ENCODE assay signal across 27 mouse cellular contexts in genomic region chr11:4764476-4764875, GRCm38 (mm10). TPM values are rescaled to one million over a fixed set of nuclear protein-coding genes. Genes with fewer than 3 reads are reported as not detected.
DNase-seq lines count a peak whose midpoint lies in the region; ATAC-seq and TF ChIP-seq lines count a peak whose summit lies in the region.
"Had no signal": no experiment of that assay in that cellular context is flagged by ENCODE, and none has a peak within 500 bp of the region (broad histone marks: within the 10 kb centered on the region; RNA-seq: fewer than 3 reads in every experiment).

No protein-coding gene starts in this region.

- TF ChIP-seq CTCF in brain, embryonic 14.5 days (IDR thresholded peaks at IDR 0.05; ENCODE audit: borderline replicate concordance, extremely low read depth, insufficient read depth, insufficient read length): no peak

- DNase-seq in cerebellum, adult 18-20 months: peak; percentile 31 to 35
- no peak for DNase-seq in forebrain, embryonic 14.5 days (ENCODE audit: low spot score)
- peak; percentile 57 for DNase-seq in adrenal gland, adult 8-10 months
- DNase-seq in brain, embryonic 14.5 days (ENCODE audit: low read depth): peak; percentile 28
- no peak for DNase-seq in heart, postnatal 25 days (ENCODE audit: low spot score)
- DNase-seq: gastrocnemius, postnatal 10 days; heart, postnatal 10 days; kidney, adult 18-20 months; kidney, postnatal 4 days; lung, adult 18-20 months; lung, postnatal 14 days; midbrain, embryonic 14.5 days; thymus, postnatal 14 days had no signal

- no peak for TF ChIP-seq POLR2A in brain, embryonic 14.5 days (IDR thresholded peaks at IDR 0.05; ENCODE audit: borderline replicate concordance, extremely low read depth, insufficient read depth, insufficient read length, poor library complexity, severe bottlenecking)

- H3K4me3 ChIP-seq in forebrain, embryonic 15.5 days: no peak overlapping the region
- H3K4me3 ChIP-seq in forebrain, embryonic 14.5 days (ENCODE audit: low read depth, low read length): no peak overlapping the region
- H3K4me3 ChIP-seq: embryonic facial prominence, embryonic 15.5 days; heart, embryonic 12.5 days; limb, embryonic 13.5 days; liver, embryonic 12.5 days; megakaryocyte, embryonic 14.5 days; neural tube, embryonic 12.5 days had no signal

- H3K9me3 ChIP-seq in forebrain, embryonic 15.5 days: no peaks in the 10 kb centered on the region
- H3K9me3 ChIP-seq in forebrain, embryonic 14.5 days (replicated peaks; ENCODE audit: control insufficient read depth, low read length): no peaks in the 10 kb centered on the region
- H3K9me3 ChIP-seq: embryonic facial prominence, embryonic 15.5 days; heart, embryonic 12.5 days; limb, embryonic 13.5 days; liver, embryonic 12.5 days; megakaryocyte, embryonic 14.5 days; neural tube, embryonic 12.5 days had no signal

- 66% methylated on average over 5 of the region's 5 CpGs for WGBS in forebrain, embryonic 15.5 days
- 79% methylated on average over 5 of the region's 5 CpGs for WGBS in forebrain, embryonic 14.5 days

- no peak for ATAC-seq in cerebellum, adult (ENCODE audit: insufficient number of reproducible peaks, low FRiP score, low TSS enrichment)
- no peak for ATAC-seq in forebrain, embryonic 15.5 days (replicated peaks)
- no peak for ATAC-seq in forebrain, embryonic 14.5 days
- ATAC-seq: forebrain, embryonic 16.5 days; inflammation-experienced regulatory T-cells, adult 6 months; liver, embryonic 12.5 days had no signal

- intact Hi-C loops in heart, postnatal 25 days (cut with DNase I): no loop called here

- H3K36me3 ChIP-seq in forebrain, embryonic 15.5 days: no peaks in the 10 kb centered on the region
- peaks cover 19% of the 10 kb centered on the region for H3K36me3 ChIP-seq in forebrain, embryonic 14.5 days (ENCODE audit: control insufficient read depth, insufficient read depth, low read length)

- H3K4me2 ChIP-seq in forebrain, embryonic 15.5 days (replicated peaks): no peak overlapping the region
- H3K4me2 ChIP-seq in forebrain, embryonic 14.5 days (ENCODE audit: low read length): no peak overlapping the region
- H3K4me2 ChIP-seq: embryonic facial prominence, embryonic 15.5 days; heart, embryonic 12.5 days; hindbrain, embryonic 14.5 days; limb, embryonic 13.5 days; liver, embryonic 12.5 days; neural tube, embryonic 12.5 days had no signal

- H3K27ac ChIP-seq in forebrain, embryonic 15.5 days (replicated peaks): 0 out of 2 replicates have a peak overlapping the region, but pooled peaks have one; percentile 11
- H3K27ac ChIP-seq in forebrain, embryonic 14.5 days (ENCODE audit: low read depth, low read length): no peak overlapping the region
- H3K27ac ChIP-seq: embryonic facial prominence, embryonic 15.5 days; hindbrain, embryonic 14.5 days; limb, embryonic 13.5 days; liver, embryonic 12.5 days; neural tube, embryonic 12.5 days had no signal

- peaks cover 33% of the 10 kb centered on the region for H3K4me1 ChIP-seq in forebrain, embryonic 15.5 days
- H3K4me1 ChIP-seq in forebrain, embryonic 14.5 days (ENCODE audit: control insufficient read depth, insufficient read depth, low read length): peaks cover 5% of the 10 kb centered on the region; the same call in 1 of the 2 replicates
- H3K4me1 ChIP-seq: limb, embryonic 13.5 days; liver, embryonic 12.5 days had no signal

- no peak overlapping the region for H3K9ac ChIP-seq in forebrain, embryonic 15.5 days (replicated peaks)
- no peak overlapping the region for H3K9ac ChIP-seq in forebrain, embryonic 14.5 days (ENCODE audit: low read length)
- H3K9ac ChIP-seq: embryonic facial prominence, embryonic 15.5 days; heart, embryonic 12.5 days; hindbrain, embryonic 14.5 days; limb, embryonic 13.5 days; liver, embryonic 12.5 days; neural tube, embryonic 12.5 days had no signal

- no peaks in the 10 kb centered on the region for H3K27me3 ChIP-seq in forebrain, embryonic 15.5 days
- no peaks in the 10 kb centered on the region for H3K27me3 ChIP-seq in forebrain, embryonic 14.5 days (replicated peaks; ENCODE audit: control insufficient read depth, insufficient read depth, low read length)
- H3K27me3 ChIP-seq: neural tube, embryonic 12.5 days had no signal

RNA-seq across cellular contexts. Expression of gene Cabp7, which starts 17.9 kb away (rescaled TPM):
- 1.3 and 1.8 TPM in 2 replicates for polyA plus RNA-seq in forebrain, embryonic 15.5 days (2015; fragmentation: Nextera tagmentation; extraction: Ambion mirVana)
- 1.4 and 1.5 TPM in 2 replicates for polyA plus RNA-seq in forebrain, embryonic 14.5 days (2014; fragmentation: Nextera tagmentation; extraction: Ambion mirVana)
- under 1 TPM in 3 of 4 experiments, not detected in 1; 0.12 to 0.86 (median 0.14) TPM for total RNA-seq in adrenal gland, adult 8-10 months (2022)
- polyA plus RNA-seq in brain, embryonic 14.5 days (2012; rRNA removed): 5.0 and 5.2 TPM in 2 replicates
- total RNA-seq in heart, postnatal 25 days (2021): not detected
- total RNA-seq: common myeloid progenitor, adult 5-6 weeks; granulocyte monocyte progenitor cell, adult 5-6 weeks; heart, postnatal 10 days had no signal
- polyA plus RNA-seq: spleen, adult 2 months had no signal

RNA-seq across cellular contexts. Expression of gene Zmat5, which starts 60.0 kb away (rescaled TPM):
- polyA plus RNA-seq in forebrain, embryonic 15.5 days (2015; fragmentation: Nextera tagmentation; extraction: Ambion mirVana): 72.3 and 78.4 TPM in 2 replicates
- polyA plus RNA-seq in forebrain, embryonic 14.5 days (2014; fragmentation: Nextera tagmentation; extraction: Ambion mirVana): 77.3 and 92.4 TPM in 2 replicates
- total RNA-seq in adrenal gland, adult 8-10 months (2022): 10 to 100 TPM; 46.3 to 69.2 (median 59.1) TPM
- polyA plus RNA-seq in brain, embryonic 14.5 days (2012; rRNA removed): 40.2 and 57.7 TPM in 2 replicates
- 10 to 100 TPM; 25.7 to 26.3 TPM for total RNA-seq in heart, postnatal 25 days (2021)

Comparison
In these comparisons a context has a peak if more than half of its experiments do, and no peak if none do; other contexts are left out.
1. DNase-seq: peak in cerebellum, adult 18-20 months (2 of 2), adrenal gland, adult 8-10 months (single experiment) and brain, embryonic 14.5 days (single experiment); none in forebrain, embryonic 14.5 days (single experiment) and heart, postnatal 25 days (single experiment).